Mouse (Mus musculus): ENCODE measurements at regions not wholly inside any gene's neighbourhood (a gene's known extent, or its start where the extent isn't known, plus 50 kb on each side); places are given as distances from the start of the nearest gene placed in this dataset.

DNA sequence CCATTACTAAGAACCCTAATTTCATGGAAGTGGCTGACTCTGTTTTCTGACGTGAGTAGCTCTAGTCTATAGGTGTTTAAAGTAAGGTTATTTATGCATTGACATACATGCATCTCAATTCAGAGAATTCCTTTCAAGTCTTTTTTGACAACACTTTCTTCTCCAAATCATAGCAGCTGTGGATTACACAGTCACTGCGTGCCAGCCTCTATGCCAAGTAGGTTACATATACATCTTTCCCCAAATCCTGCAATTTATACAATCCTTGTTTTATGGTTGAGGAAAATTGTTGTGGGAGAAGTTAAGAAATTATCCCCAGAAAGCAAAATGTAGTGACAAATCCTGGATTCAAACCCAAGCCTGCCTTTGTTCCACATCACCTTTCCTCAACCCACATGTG, 56.5 kb upstream of the Ssbp2 start:
- TF ChIP-seq CTCF (IDR thresholded peaks at IDR 0.05; ENCODE audit: borderline replicate concordance, control insufficient read depth, extremely low read depth, insufficient read depth, low read length, poor library complexity) (no peak), POLR2A (IDR thresholded peaks at IDR 0.05; ENCODE audit: control insufficient read depth, extremely low read depth, insufficient read depth, low read length, poor library complexity) (no peak)

All from thymus, adult 2 months (tissue).